Mouse (Mus musculus) forebrain, embryonic 11.5 days (tissue): ENCODE results near the gene Gm42906. TPM values are rescaled to one million over a fixed set of nuclear protein-coding genes. Genes with fewer than 3 reads are reported as not detected.

Experiments used
- ATAC-seq: fragments of 200-750 bp; cut with Nextera tagmentation; replicated peaks from 2 replicates; pipeline ENCODE4 v1.8.0; 2017; ENCODE audit warnings: moderate TSS enrichment; ENCODE audit not compliant: low FRiP score
- DNase-seq: peaks from one replicate; pipeline ENCODE4 v3.0.0-alpha.2; 2017; ENCODE audit warnings: low spot score
- H3K27ac ChIP-seq: fragments of 300-500 bp; sonication (generic); 2 replicates; pipeline ENCODE4 v1.5.1; 2014; ENCODE audit warnings: low read depth, low read length
- H3K27me3 ChIP-seq: fragments of 300-500 bp; sonication (generic); 2 replicates; pipeline ENCODE4 v1.6.1; 2014; ENCODE audit warnings: mild to moderate bottlenecking, low read length, mixed read lengths; ENCODE audit not compliant: control insufficient read depth, insufficient read depth
- H3K36me3 ChIP-seq: fragments of 300-500 bp; sonication (generic); 2 replicates; pipeline ENCODE4 v1.6.1; 2014; ENCODE audit warnings: mild to moderate bottlenecking, low read length, moderate library complexity, mixed read lengths; ENCODE audit not compliant: control insufficient read depth, insufficient read depth
- H3K4me1 ChIP-seq: fragments of 300-500 bp; sonication (generic); replicated peaks from 2 replicates; pipeline ENCODE4 v1.6.1; 2014; ENCODE audit warnings: low read length, mixed read lengths; ENCODE audit not compliant: control insufficient read depth, insufficient read depth
- H3K4me2 ChIP-seq: fragments of 300-500 bp; sonication (generic); 2 replicates; pipeline ENCODE4 v1.6.1; 2014; ENCODE audit warnings: low read depth, mild to moderate bottlenecking, low read length, moderate library complexity, mixed read lengths; ENCODE audit not compliant: severe bottlenecking
- H3K4me3 ChIP-seq: fragments of 300-500 bp; sonication (generic); 2 replicates; pipeline ENCODE4 v1.5.1; 2014; ENCODE audit warnings: low read depth, low read length
- H3K9ac ChIP-seq: fragments of 300-500 bp; sonication (generic); 2 replicates; pipeline ENCODE4 v1.6.1; 2014; ENCODE audit warnings: low read length
- H3K9me3 ChIP-seq: fragments of 300-500 bp; sonication (generic); 2 replicates; pipeline ENCODE4 v1.6.1; 2016; ENCODE audit warnings: low read length, mixed read lengths; ENCODE audit not compliant: control insufficient read depth
- WGBS: fragments of 180-500 bp; shearing (Covaris S2); extraction: QIAGEN DNeasy Blood & Tissue Kit; methylation state at CpG from one replicate; pipeline ENCODE4 v1.1.7; 2014; 5-methylcytosine and 5-hydroxymethylcytosine counted together
- polyA plus RNA-seq: library from polyadenylated mRNA; unstranded; fragments of >200 nt; fragmentation: Nextera tagmentation; extraction: Ambion mirVana; gene quantifications from 2 replicates; pipeline ENCODE4 v1.2.1, GENCODE M21; 2014

The Gm42906 gene
- polyA plus RNA-seq, 1 experiment from 2014 or later: not detected

DNA sequence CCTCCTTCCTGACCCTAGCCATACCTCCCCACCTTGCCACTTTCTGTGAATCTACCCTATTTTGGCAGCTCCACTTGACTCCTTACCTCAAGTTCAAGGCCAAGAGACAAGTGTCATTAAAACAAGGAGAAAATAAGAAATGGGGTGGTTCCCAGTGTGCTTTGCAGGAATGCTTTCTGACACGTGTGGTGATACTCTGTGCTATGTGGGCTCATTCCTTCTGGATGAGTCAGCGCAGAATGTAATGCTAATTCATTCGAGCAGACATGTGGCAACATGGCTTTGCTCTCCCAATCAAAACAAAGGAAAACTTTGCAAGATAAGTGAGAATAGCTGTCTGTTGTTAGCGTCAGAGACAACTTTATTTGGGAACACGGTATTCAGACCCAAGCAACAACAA lies 225.0 kb downstream of the Gm42906 start:
- no peak overlapping the region for H3K9ac ChIP-seq
- WGBS: 76% methylated on average over 5 of the region's 5 CpGs
- no peak overlapping the region for H3K27ac ChIP-seq
- no peak for ATAC-seq
- no peaks in the 10 kb centered on the region for H3K4me1 ChIP-seq
- H3K36me3 ChIP-seq: no peaks in the 10 kb centered on the region
- no peaks in the 10 kb centered on the region for H3K9me3 ChIP-seq
- H3K4me2 ChIP-seq: no peak overlapping the region
- no peak for DNase-seq
- no peaks in the 10 kb centered on the region for H3K27me3 ChIP-seq
- H3K4me3 ChIP-seq: no peak overlapping the region

DNA sequence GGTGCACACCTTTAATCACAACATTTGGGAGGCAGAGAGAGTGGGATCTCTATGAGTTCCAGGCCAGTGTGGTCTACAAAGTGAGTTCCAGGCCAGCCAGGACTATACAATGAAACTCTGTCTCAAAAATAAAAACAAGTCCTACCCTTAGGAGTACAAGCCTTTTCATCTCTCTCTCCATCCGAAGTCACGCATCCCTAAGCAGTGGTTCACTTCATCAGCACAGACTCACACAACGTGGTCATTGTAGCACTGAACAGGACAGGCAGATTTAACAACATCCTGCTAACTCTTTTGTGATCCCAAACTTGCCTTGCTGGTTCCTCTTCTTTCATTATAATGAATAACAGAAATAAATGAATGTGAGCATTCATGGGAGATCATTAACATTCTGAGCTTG lies 226.7 kb downstream of the Gm42906 start:
- no peak for ATAC-seq
- H3K4me2 ChIP-seq: no peak overlapping the region
- H3K27ac ChIP-seq: no peak overlapping the region
- H3K9ac ChIP-seq: no peak overlapping the region
- H3K36me3 ChIP-seq: no peaks in the 10 kb centered on the region
- no peaks in the 10 kb centered on the region for H3K9me3 ChIP-seq
- 61% methylated on average over 3 of the region's 3 CpGs for WGBS
- H3K27me3 ChIP-seq: no peaks in the 10 kb centered on the region
- H3K4me3 ChIP-seq: no peak overlapping the region
- no peak for DNase-seq
- H3K4me1 ChIP-seq: no peaks in the 10 kb centered on the region

DNA sequence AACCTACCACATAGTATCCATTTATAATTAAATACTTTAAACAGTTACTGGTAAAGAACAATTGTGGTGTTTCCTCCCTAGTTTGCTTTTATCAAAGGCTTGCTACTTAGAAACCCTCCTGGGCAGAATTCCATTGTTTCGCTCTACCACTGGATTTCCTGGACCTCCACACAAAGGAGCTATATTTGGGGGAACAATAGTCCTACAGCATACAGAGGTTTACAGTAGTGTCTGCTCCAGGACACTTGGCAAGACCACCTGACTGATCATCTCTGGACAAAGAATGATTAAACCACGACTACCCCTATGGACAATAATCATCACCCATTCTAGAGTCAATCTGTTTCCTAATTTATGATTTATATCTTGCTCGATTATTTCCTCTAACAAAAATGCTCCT lies 228.7 kb downstream of the Gm42906 start:
- Histone ChIP-seq H3K4me1 (no peaks in the 10 kb centered on the region), H3K4me3 (no peak overlapping the region), H3K27ac (no peak overlapping the region), H3K4me2 (no peak overlapping the region), H3K9me3 (no peaks in the 10 kb centered on the region), H3K27me3 (no peaks in the 10 kb centered on the region), H3K9ac (no peak overlapping the region), H3K36me3 (no peaks in the 10 kb centered on the region)
- DNase-seq (no peak), ATAC-seq (no peak)
- 83% methylated on average over 3 of the region's 3 CpGs for WGBS

DNA sequence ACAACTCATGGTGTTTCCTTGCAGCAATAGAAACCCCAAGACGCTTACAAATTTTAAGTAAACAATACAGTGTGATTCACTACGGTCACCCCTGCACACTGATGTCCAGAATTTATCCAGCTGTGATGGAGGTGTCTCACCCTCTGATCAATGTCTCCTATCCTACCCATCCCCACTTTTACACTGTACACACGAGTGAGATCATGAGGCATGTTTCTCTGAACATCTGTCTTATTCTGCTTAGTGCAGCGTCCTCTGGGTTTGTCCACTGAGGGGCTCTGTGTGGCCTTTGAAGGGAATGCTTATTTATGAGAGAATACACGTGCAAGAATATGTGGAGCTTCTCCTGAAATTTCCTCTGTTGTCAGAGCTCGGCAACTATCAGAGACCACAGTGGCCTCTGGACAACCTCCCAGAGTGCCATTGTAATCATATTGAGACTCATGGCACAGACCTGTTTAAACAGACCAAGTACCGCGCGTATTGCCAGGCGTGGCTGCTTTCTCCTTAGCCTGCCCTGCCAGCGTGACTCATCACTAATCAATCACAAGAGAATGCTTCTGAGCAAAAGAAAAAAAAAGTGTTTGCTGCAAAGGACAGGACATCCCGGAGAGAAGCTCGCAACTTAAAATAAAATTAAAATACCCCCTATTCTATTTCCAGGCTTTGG lies 231.2 kb downstream of the Gm42906 start:
- Histone ChIP-seq H3K27me3 (no peaks in the 10 kb centered on the region), H3K9ac (no peak overlapping the region), H3K4me2 (no peak overlapping the region), H3K4me3 (no peak overlapping the region), H3K27ac (no peak overlapping the region), H3K9me3 (no peaks in the 10 kb centered on the region), H3K4me1 (no peaks in the 10 kb centered on the region), H3K36me3 (no peaks in the 10 kb centered on the region)
- DNase-seq (no peak), ATAC-seq (no peak)
- 80% methylated on average over 13 of the region's 13 CpGs for WGBS

DNA sequence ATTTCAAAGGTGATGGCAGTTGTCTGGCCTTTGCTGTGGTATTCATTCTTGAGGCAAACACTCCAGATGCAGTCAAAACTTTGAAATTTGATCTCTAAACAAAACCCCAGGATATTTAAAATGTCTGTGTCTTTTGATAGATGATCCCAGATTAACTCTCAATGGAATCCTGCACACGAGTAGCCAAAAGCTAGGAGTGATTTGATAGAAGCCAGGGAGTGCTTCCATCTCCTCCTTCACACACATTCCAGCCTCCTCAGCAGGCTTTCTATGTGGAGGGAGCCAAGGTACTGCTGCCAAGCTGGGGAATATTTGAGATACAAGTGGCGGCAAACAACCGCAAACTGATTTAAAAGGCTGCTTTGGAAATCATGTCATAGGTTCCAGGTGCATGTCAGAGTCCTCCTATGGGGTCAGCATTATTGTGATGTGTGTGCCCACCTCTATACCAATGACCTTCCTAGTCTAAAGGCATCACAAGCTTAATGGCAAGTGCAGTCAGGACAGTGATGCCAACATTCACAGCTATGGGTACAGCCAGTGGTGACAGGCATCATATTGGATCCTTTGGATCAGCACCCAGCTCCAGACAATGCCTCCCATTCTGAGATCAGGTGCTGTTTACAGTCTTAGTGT lies 234.0 kb downstream of the Gm42906 start:
- Histone ChIP-seq H3K4me1 (no peaks in the 10 kb centered on the region), H3K36me3 (no peaks in the 10 kb centered on the region), H3K27ac (no peak overlapping the region), H3K27me3 (no peaks in the 10 kb centered on the region; the same call in 1 of the 2 replicates), H3K4me2 (no peak overlapping the region), H3K9ac (no peak overlapping the region), H3K9me3 (no peaks in the 10 kb centered on the region), H3K4me3 (no peak overlapping the region)
- WGBS: 77% methylated on average over 3 of the region's 3 CpGs
- no peak for DNase-seq
- ATAC-seq: no peak

DNA sequence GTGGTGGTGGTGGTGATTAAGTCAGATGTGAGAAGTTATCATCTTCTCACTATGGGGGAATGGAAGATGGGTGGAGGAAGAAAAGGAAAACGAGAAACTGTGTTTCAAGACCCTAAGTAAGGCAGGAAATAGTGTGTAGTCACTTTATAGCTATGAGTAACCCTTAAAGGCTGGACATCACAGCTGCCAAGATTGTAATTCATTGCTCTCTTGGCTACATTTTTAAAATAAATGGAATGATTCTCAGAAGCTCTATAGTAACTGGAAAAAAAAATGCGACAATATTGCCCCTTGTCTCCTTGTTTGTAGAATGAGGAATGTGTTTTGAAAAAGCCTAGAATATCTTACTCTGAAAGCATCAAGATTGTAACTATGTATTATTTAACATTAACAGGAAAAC lies 235.7 kb downstream of the Gm42906 start:
- Histone ChIP-seq H3K9me3 (no peaks in the 10 kb centered on the region), H3K4me3 (no peak overlapping the region), H3K4me2 (no peak overlapping the region), H3K27me3 (no peaks in the 10 kb centered on the region; the same call in 1 of the 2 replicates), H3K36me3 (no peaks in the 10 kb centered on the region), H3K4me1 (no peaks in the 10 kb centered on the region), H3K9ac (no peak overlapping the region), H3K27ac (no peak overlapping the region)
- WGBS: 85% methylated on average over 2 of the region's 2 CpGs
- no peak for ATAC-seq
- no peak for DNase-seq

DNA sequence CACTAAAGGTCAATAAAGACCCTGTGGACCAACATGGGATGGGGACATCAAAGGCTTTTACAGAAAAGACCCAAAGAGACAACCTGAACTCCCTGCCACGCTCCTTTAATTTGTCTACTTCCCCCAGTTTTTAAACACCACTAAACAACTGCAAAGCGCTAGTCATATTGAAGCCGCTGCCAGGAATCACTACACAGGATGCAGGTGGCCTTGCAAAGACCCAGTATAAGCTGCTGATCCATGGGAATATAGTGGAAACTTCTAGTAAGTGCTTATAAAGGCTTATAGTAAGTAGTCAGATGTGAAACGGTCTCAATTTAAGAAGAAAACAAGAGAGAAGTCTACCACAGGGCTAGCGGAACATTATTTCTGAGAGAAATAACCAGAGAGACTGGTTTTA lies 237.2 kb downstream of the Gm42906 start:
- no peaks in the 10 kb centered on the region; the same call in 1 of the 2 replicates for H3K27me3 ChIP-seq
- no peak overlapping the region for H3K4me2 ChIP-seq
- H3K9me3 ChIP-seq: no peaks in the 10 kb centered on the region
- no peaks in the 10 kb centered on the region for H3K4me1 ChIP-seq
- H3K4me3 ChIP-seq: no peak overlapping the region
- no peaks in the 10 kb centered on the region for H3K36me3 ChIP-seq
- ATAC-seq: no peak
- no peak overlapping the region for H3K27ac ChIP-seq
- no peak overlapping the region for H3K9ac ChIP-seq
- no peak for DNase-seq
- WGBS: 82% methylated on average over 5 of the region's 5 CpGs

DNA sequence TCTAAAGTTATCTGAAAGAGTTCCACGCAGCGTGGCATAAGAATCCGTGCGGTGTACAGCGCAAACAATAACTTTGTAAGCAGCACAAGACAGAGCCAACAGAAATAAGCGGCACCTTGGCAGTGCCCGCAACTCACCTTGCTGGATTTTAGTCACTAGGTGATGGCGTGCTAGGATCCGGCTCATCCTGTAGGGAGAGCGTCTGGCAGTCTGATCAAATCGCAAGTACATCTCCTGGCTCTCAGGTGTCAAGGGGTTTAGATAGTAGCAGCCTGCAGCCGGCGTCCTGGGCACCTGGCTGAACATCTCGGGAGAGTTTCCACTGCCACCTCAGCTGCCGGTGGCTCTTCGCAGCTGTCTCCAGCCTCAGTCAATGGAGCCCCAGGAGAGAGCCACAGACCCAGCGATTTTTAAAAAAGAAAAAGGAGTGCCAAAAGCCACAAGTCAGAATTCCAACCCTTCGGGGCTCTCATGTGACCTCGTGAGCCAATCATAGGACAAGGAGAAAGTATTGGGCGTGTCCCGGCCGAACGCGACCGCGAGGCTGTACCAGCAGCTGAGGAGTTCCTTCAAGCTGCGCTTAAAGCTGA lies 238.1 kb downstream of the Gm42906 start:
- Histone ChIP-seq H3K27ac (no peak overlapping the region), H3K36me3 (no peaks in the 10 kb centered on the region), H3K27me3 (no peaks in the 10 kb centered on the region; the same call in 1 of the 2 replicates), H3K9ac (peak overlapping the region; percentile 42), H3K4me2 (peak overlapping the region; percentile 82), H3K4me3 (peak overlapping the region; percentile 53), H3K9me3 (no peaks in the 10 kb centered on the region), H3K4me1 (no peaks in the 10 kb centered on the region)
- peak; percentile 85 for DNase-seq
- peak; percentile 97 for ATAC-seq
- 3% methylated on average over 27 of the region's 27 CpGs for WGBS
